Mouse (Mus musculus) myocyte (in vitro differentiated cells): ENCODE data around the gene Nr0b2. TPM values are rescaled to one million over a fixed set of nuclear protein-coding genes. Genes with fewer than 3 reads are reported as not detected.

Experiments
- H3K27me3 ChIP-seq: one replicate; pipeline ENCODE4 v1.6.1; 2011; ENCODE audit not compliant: control insufficient read depth, insufficient read depth, insufficient read length
- H3K36me3 ChIP-seq: one replicate; pipeline ENCODE4 v1.6.1; 2011; ENCODE audit not compliant: control insufficient read depth, insufficient read depth
- H3K4me2 ChIP-seq: one replicate; pipeline ENCODE4 v1.6.1; 2011; ENCODE audit warnings: low read depth, control low read depth
- H3K4me3 ChIP-seq: one replicate; pipeline ENCODE4 v1.5.1; 2011; ENCODE audit warnings: mild to moderate bottlenecking, control low read depth, moderate library complexity
- H3K79me2 ChIP-seq: one replicate; pipeline ENCODE4 v1.6.1; 2011; ENCODE audit not compliant: control insufficient read depth, insufficient read depth
- H3ac ChIP-seq: one replicate; pipeline ENCODE4 v1.6.1; 2011; ENCODE audit not compliant: control insufficient read depth, insufficient read length
- CEBPB ChIP-seq: IDR thresholded peaks from 2 replicates; pipeline ENCODE4 v1.6.1; 2011; ENCODE audit warnings: mild to moderate bottlenecking, moderate library complexity; ENCODE audit not compliant: poor library complexity, insufficient read depth, severe bottlenecking
- E2F4 ChIP-seq: IDR thresholded peaks from one replicate; pipeline ENCODE4 v1.6.1; 2011; ENCODE audit warnings: mild to moderate bottlenecking, control low read depth, moderate library complexity; ENCODE audit not compliant: insufficient read depth
- MAX ChIP-seq: IDR thresholded peaks from one replicate; pipeline ENCODE4 v1.6.1; 2011; ENCODE audit warnings: low read depth, mild to moderate bottlenecking, control low read depth
- MYOD1 ChIP-seq, 3 experiments: IDR thresholded peaks; one replicate each; pipeline ENCODE4 v1.6.1; 2011; ENCODE audit warnings: control low read depth in 2 of 3, low read depth in 2 of 3, mild to moderate bottlenecking in 2 of 3, moderate library complexity in 1 of 3; ENCODE audit not compliant: insufficient read length in 2 of 3, control insufficient read depth in 1 of 3
- MYOG ChIP-seq, 3 experiments: IDR thresholded peaks; one replicate each; pipeline ENCODE4 v1.6.1; 2011; ENCODE audit warnings: control low read depth in 2 of 3, low read depth in 2 of 3, mild to moderate bottlenecking in 2 of 3; ENCODE audit not compliant: insufficient read length in 2 of 3, control insufficient read depth in 1 of 3, insufficient read depth in 1 of 3
- POLR2A ChIP-seq: IDR thresholded peaks from one replicate; pipeline ENCODE4 v1.6.1; 2011; ENCODE audit warnings: low read depth, mild to moderate bottlenecking, control low read depth, moderate library complexity; ENCODE audit not compliant: insufficient read length
- POLR2AphosphoS2 ChIP-seq: IDR thresholded peaks from one replicate; pipeline ENCODE4 v1.6.1; 2011; ENCODE audit warnings: low read depth, control low read depth; ENCODE audit not compliant: insufficient read length
- REST ChIP-seq: IDR thresholded peaks from one replicate; pipeline ENCODE4 v1.6.1; 2011; ENCODE audit warnings: mild to moderate bottlenecking, control low read depth, moderate library complexity; ENCODE audit not compliant: insufficient read depth, insufficient read length
- SRF ChIP-seq: IDR thresholded peaks from one replicate; pipeline ENCODE4 v1.6.1; 2011; ENCODE audit warnings: low read depth; ENCODE audit not compliant: control insufficient read depth, insufficient read length
- TCF12 ChIP-seq: IDR thresholded peaks from one replicate; pipeline ENCODE4 v1.6.1; 2011; ENCODE audit warnings: mild to moderate bottlenecking, control low read depth; ENCODE audit not compliant: poor library complexity, insufficient read depth, severe bottlenecking
- TCF3 ChIP-seq: IDR thresholded peaks from one replicate; pipeline ENCODE4 v1.6.1; 2011; ENCODE audit warnings: low read depth, control low read depth; ENCODE audit not compliant: insufficient read length
- USF1 ChIP-seq: IDR thresholded peaks from one replicate; pipeline ENCODE4 v1.6.1; 2011; ENCODE audit warnings: low read depth, mild to moderate bottlenecking, control low read depth, moderate library complexity
- polyA plus RNA-seq: library from polyadenylated mRNA; unstranded; fragments of >200 nt; fragmentation: generic; extraction: Trizol; gene quantifications from one replicate; pipeline ENCODE4 v1.2.1, GENCODE M21; 2012; ENCODE audit warnings: missing spikeins

Gene Nr0b2
- polyA plus RNA-seq, 1 experiment: not detected

DNA sequence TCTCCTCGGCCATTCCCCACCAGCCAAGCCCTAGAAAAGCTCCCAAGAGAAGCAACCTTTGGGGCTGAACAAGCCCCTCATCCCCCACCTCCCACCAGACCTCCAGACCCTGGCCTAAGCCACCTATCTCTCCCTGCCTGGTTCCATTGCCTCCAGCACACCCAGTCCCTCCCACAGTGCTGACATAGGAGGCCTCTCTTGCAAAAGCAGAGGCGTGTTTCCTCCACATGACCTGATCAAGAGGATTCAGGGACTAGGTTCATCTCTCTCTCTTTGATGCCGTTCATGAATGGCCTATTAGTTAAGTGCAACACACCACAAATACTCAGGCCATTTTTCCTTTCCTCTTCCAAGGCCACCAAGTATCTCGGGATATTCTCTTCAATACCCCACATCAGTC is 6.7 kb downstream of the Nr0b2 start:
- H3K4me3 ChIP-seq: no peak overlapping the region
- no peak overlapping the region for H3ac ChIP-seq
- TF ChIP-seq MYOG (IDR thresholded peaks at IDR 0.05; ENCODE audit: control insufficient read depth in 1 of 3, insufficient read depth in 1 of 3, insufficient read length in 2 of 3, low read depth in 2 of 3) (no peak), E2F4 (no peak), USF1 (no peak), POLR2A (no peak), MAX (no peak), SRF (no peak), POLR2AphosphoS2 (no peak), TCF12 (no peak)
- no peaks in the 10 kb centered on the region for H3K36me3 ChIP-seq
- no peak overlapping the region for H3K4me2 ChIP-seq
- H3K27me3 ChIP-seq: peaks cover 17% of the 10 kb centered on the region
- no peaks in the 10 kb centered on the region for H3K79me2 ChIP-seq

DNA sequence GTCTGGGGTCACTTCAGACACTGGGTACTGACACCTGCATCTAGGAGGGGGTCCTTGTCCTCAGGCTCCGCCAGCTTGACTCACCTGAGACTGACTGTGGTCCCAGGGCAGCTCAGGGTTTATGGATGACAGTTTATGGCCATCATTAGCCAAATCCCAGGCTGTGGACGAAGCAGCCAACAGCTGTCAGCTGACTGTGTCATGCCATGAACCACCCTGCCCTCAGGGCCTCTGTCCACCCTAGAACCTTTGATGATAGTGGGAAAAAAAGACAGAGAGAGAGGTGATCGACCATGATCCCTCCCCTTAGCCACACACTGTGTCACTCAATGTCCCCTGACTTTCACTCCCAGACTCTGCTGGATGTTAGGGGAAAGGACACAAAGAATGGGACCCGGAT is 8.4 kb downstream of the Nr0b2 start:
- TF ChIP-seq TCF3 (no peak), TCF12 (no peak), POLR2AphosphoS2 (no peak), MAX (no peak), CEBPB (no peak), REST (no peak), SRF (no peak), POLR2A (no peak), USF1 (no peak), E2F4 (no peak), MYOG (IDR thresholded peaks at IDR 0.05; ENCODE audit: control insufficient read depth in 1 of 3, insufficient read depth in 1 of 3, insufficient read length in 2 of 3, low read depth in 2 of 3) (no peak), MYOD1 (IDR thresholded peaks at IDR 0.05; ENCODE audit: control insufficient read depth in 1 of 3, insufficient read length in 2 of 3, low read depth in 2 of 3) (no peak)
- peaks cover 7% of the 10 kb centered on the region for H3K27me3 ChIP-seq
- no peak overlapping the region for H3K4me3 ChIP-seq
- no peak overlapping the region for H3K4me2 ChIP-seq
- H3K79me2 ChIP-seq: no peaks in the 10 kb centered on the region
- no peaks in the 10 kb centered on the region for H3K36me3 ChIP-seq
- H3ac ChIP-seq: no peak overlapping the region

DNA sequence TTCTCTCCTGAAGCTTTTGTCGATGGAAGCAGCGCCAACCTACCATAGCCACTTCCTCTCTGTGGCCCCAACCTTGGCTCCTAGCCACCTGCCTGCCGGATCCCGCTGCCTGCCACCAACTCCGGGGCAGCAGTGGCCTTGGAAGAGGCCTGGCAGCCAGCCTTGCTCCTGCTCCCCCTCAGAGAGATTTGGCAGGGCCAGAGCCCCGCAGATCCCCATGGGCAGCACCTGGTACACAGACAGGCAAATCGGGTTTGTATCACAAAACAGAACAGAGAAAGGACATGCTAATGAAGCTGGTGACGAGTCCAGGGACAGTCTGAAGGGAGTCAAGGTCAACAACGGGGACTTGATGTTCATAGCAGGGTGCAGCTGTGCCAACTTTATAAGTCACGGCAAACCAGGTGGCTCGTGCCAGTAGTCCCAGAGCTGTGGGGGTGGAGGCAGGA is 10.0 kb downstream of the Nr0b2 start:
- no peak overlapping the region for H3K4me3 ChIP-seq
- H3K27me3 ChIP-seq: no peaks in the 10 kb centered on the region
- no peak overlapping the region for H3K4me2 ChIP-seq
- no peak overlapping the region for H3ac ChIP-seq
- TF ChIP-seq SRF: no peak
- TF ChIP-seq MYOG (IDR thresholded peaks at IDR 0.05; ENCODE audit: control insufficient read depth in 1 of 3, insufficient read depth in 1 of 3, insufficient read length in 2 of 3, low read depth in 2 of 3): no peak
- no peak for TF ChIP-seq CEBPB
- TF ChIP-seq REST: no peak
- TF ChIP-seq POLR2AphosphoS2: no peak
- no peak for TF ChIP-seq TCF3
- no peak for TF ChIP-seq POLR2A
- TF ChIP-seq USF1: no peak
- no peak for TF ChIP-seq MYOD1 (IDR thresholded peaks at IDR 0.05; ENCODE audit: control insufficient read depth in 1 of 3, insufficient read length in 2 of 3, low read depth in 2 of 3)
- no peak for TF ChIP-seq TCF12
- no peaks in the 10 kb centered on the region for H3K79me2 ChIP-seq
- no peaks in the 10 kb centered on the region for H3K36me3 ChIP-seq

DNA sequence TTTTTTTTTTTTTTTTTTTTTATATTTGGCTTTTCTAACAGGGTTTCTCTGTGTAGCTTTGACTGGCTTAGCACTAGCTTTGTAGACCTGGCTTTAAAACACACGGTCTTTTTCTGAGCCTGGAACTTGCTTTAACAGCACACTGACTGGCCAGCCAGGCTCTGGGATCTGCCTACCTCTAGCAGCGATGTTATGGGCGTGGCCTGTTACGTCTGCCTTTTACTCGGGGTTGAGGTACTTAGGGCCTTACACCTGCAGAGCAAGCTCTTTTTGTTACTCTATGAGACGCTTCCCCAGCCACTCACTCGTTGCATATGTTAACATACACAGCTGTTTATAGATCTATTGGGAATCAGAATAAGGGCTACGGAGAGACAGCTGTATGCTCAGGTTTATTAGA is 14.1 kb downstream of the Nr0b2 start:
- Histone ChIP-seq H3K27me3 (no peaks in the 10 kb centered on the region), H3K4me3 (no peak overlapping the region), H3K36me3 (no peaks in the 10 kb centered on the region), H3K79me2 (no peaks in the 10 kb centered on the region), H3K4me2 (no peak overlapping the region), H3ac (no peak overlapping the region)
- TF ChIP-seq MAX: no peak
- TF ChIP-seq CEBPB: no peak
- TF ChIP-seq TCF12: no peak
- no peak for TF ChIP-seq USF1
- TF ChIP-seq E2F4: no peak

- Histone ChIP-seq H3K4me3 (no peak overlapping the region), H3ac (no peak overlapping the region), H3K27me3 (no peaks in the 10 kb centered on the region), H3K4me2 (peak overlapping the region; percentile 46), H3K79me2 (no peaks in the 10 kb centered on the region), H3K36me3 (no peaks in the 10 kb centered on the region)
- no peak for TF ChIP-seq TCF12
- TF ChIP-seq MYOG (IDR thresholded peaks at IDR 0.05; ENCODE audit: control insufficient read depth in 1 of 3, insufficient read depth in 1 of 3, insufficient read length in 2 of 3, low read depth in 2 of 3): no peak
- TF ChIP-seq SRF: no peak
- no peak for TF ChIP-seq TCF3
- no peak for TF ChIP-seq MYOD1 (IDR thresholded peaks at IDR 0.05; ENCODE audit: control insufficient read depth in 1 of 3, insufficient read length in 2 of 3, low read depth in 2 of 3)
- TF ChIP-seq MAX: no peak
- no peak for TF ChIP-seq REST
- TF ChIP-seq CEBPB: no peak
- no peak for TF ChIP-seq POLR2A
- no peak for TF ChIP-seq E2F4
- TF ChIP-seq USF1: no peak
- TF ChIP-seq POLR2AphosphoS2: no peak
Observed at GRCm38 (mm10) chr4:133569291-133570065, 16.3 kb downstream of the Nr0b2 start.
